Mouse (Mus musculus) midbrain, embryonic 11.5 days (tissue): ENCODE measurements around the gene Fam162b. TPM values are rescaled to one million over a fixed set of nuclear protein-coding genes. Genes with fewer than 3 reads are reported as not detected.

ENCODE experiments used
- ATAC-seq: fragments of 200-750 bp; cut with Nextera tagmentation; 2 replicates; pipeline ENCODE4 v1.8.0; 2017; ENCODE audit warnings: moderate TSS enrichment, moderate library complexity; ENCODE audit not compliant: low FRiP score
- DNase-seq: peaks from one replicate; pipeline ENCODE4 v3.0.0; 2015; ENCODE audit warnings: low spot score; ENCODE audit errors: missing footprints
- H3K27ac ChIP-seq: fragments of 300-500 bp; sonication (generic); 2 replicates; pipeline ENCODE4 v1.5.1; 2014; ENCODE audit warnings: low read depth, low read length
- H3K27me3 ChIP-seq: fragments of 300-500 bp; sonication (generic); 2 replicates; pipeline ENCODE4 v1.6.1; 2014; ENCODE audit warnings: mild to moderate bottlenecking, low read length, moderate library complexity, mixed read lengths; ENCODE audit not compliant: control insufficient read depth, insufficient read depth
- H3K36me3 ChIP-seq: fragments of 300-500 bp; sonication (generic); 2 replicates; pipeline ENCODE4 v1.6.1; 2014; ENCODE audit warnings: mild to moderate bottlenecking, low read length, moderate library complexity, mixed read lengths; ENCODE audit not compliant: control insufficient read depth, insufficient read depth
- H3K4me1 ChIP-seq: fragments of 300-500 bp; sonication (generic); 2 replicates; pipeline ENCODE4 v1.6.1; 2014; ENCODE audit warnings: low read length; ENCODE audit not compliant: control insufficient read depth, insufficient read depth
- H3K4me2 ChIP-seq: fragments of 300-500 bp; sonication (generic); 2 replicates; pipeline ENCODE4 v1.6.1; 2014; ENCODE audit warnings: mild to moderate bottlenecking, moderate library complexity
- H3K4me3 ChIP-seq: fragments of 300-500 bp; sonication (generic); 2 replicates; pipeline ENCODE4 v1.5.1; 2014; ENCODE audit warnings: low read depth, low read length
- H3K9ac ChIP-seq: fragments of 300-500 bp; sonication (generic); 2 replicates; pipeline ENCODE4 v1.6.1; 2014; ENCODE audit warnings: low read length
- H3K9me3 ChIP-seq: fragments of 300-500 bp; sonication (generic); 2 replicates; pipeline ENCODE4 v1.6.1; 2016; ENCODE audit warnings: low read length; ENCODE audit not compliant: control insufficient read depth
- WGBS: fragments of 180-500 bp; shearing (Covaris S2); extraction: QIAGEN DNeasy Blood & Tissue Kit; methylation state at CpG from one replicate; pipeline ENCODE4 v1.1.7; 2014; 5-methylcytosine and 5-hydroxymethylcytosine counted together
- polyA plus RNA-seq: library from polyadenylated mRNA; unstranded; fragments of >200 nt; fragmentation: Nextera tagmentation; extraction: Ambion mirVana; gene quantifications from 2 replicates; pipeline ENCODE4 v1.2.1, GENCODE M21; 2014

The Fam162b gene
- 1.6 and 2.8 TPM in 2 replicates for polyA plus RNA-seq

DNA sequence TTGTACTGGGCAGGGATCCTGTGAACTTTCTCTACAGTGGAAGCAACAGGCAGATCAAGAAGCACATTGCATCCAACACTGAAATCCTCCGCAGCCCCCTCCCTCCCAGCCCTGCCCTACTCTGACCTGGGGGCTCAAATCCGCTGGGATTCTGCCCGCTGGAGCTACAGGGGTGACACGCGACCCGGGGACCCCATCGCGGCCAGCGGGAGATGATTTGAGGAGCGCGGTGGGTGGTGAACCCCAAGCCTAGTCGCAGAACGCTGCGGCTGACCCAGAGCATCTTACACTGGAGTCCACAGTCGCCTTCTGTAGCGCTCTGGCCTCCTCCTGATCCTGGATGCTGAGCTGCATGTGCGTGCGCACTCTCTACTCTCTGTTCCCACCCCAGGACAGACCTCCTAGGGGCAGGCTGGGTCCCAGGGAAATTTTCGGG is at the start of gene Fam162b:
Gene Fam162b (minus strand): TSS at position 379 of the 436 bp plus-strand sequence.
- ATAC-seq = peak; percentile 80
- peak; percentile 88 for DNase-seq
- H3K36me3 ChIP-seq = no peaks in the 10 kb centered on the region
- H3K9ac ChIP-seq = peak within 1 kb of the TSS; percentile 56
- peak within 1 kb of the TSS; percentile 54 for H3K4me2 ChIP-seq
- H3K4me1 ChIP-seq = peaks cover 6% of the 10 kb centered on the region; the same call in 1 of the 2 replicates
- peak within 1 kb of the TSS; percentile 32 for H3K4me3 ChIP-seq
- no peaks in the 10 kb centered on the region for H3K9me3 ChIP-seq
- WGBS = 1% methylated on average over 19 of the region's 19 CpGs
- no peak within 1 kb of the TSS for H3K27ac ChIP-seq
- no peaks in the 10 kb centered on the region for H3K27me3 ChIP-seq

- ATAC-seq = no peak
- H3K36me3 ChIP-seq = no peaks in the 10 kb centered on the region
- no peak for DNase-seq
- H3K9ac ChIP-seq = no peak within 1 kb of the TSS
- 75% methylated on average over 8 of the region's 8 CpGs for WGBS
- no peak within 1 kb of the TSS for H3K27ac ChIP-seq
- H3K27me3 ChIP-seq = no peaks in the 10 kb centered on the region
- no peak within 1 kb of the TSS for H3K4me3 ChIP-seq
- H3K9me3 ChIP-seq = no peaks in the 10 kb centered on the region
- H3K4me1 ChIP-seq = no peaks in the 10 kb centered on the region
- no peak within 1 kb of the TSS for H3K4me2 ChIP-seq
These were observed 41.3 kb upstream of the Fam162b start, which contains the start of gene Gprc6a for GRCm38 (mm10) chr10:51631411-51632136. Gene Gprc6a (minus strand): TSS chr10:51631461.

DNA sequence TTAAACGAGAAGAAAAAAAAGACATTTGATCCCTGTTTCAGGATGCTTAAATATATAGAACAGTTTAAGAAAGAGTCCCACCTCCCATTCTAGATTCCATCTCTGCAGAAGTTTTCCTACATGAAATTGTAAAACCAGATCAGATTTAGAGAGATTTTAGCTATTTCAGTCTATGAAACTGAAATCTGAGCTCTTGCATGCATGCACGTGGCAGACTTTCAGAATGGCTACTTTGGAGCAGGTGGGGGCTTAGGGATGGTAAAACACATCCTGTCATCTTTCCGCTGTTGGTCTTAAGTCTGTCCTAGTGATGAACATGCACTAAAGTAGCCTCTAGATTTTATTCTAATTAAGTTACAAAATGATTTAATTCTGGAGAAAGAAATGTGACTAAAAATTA is 30.9 kb upstream of the Fam162b start:
- ATAC-seq = no peak
- no peaks in the 10 kb centered on the region for H3K4me1 ChIP-seq
- no peak overlapping the region for H3K4me3 ChIP-seq
- no peak for DNase-seq
- no peak overlapping the region for H3K4me2 ChIP-seq
- H3K9ac ChIP-seq = no peak overlapping the region
- no peaks in the 10 kb centered on the region for H3K9me3 ChIP-seq
- H3K27ac ChIP-seq = no peak overlapping the region
- H3K36me3 ChIP-seq = no peaks in the 10 kb centered on the region
- 89% methylated on average over 3 of the region's 3 CpGs for WGBS
- H3K27me3 ChIP-seq = no peaks in the 10 kb centered on the region

DNA sequence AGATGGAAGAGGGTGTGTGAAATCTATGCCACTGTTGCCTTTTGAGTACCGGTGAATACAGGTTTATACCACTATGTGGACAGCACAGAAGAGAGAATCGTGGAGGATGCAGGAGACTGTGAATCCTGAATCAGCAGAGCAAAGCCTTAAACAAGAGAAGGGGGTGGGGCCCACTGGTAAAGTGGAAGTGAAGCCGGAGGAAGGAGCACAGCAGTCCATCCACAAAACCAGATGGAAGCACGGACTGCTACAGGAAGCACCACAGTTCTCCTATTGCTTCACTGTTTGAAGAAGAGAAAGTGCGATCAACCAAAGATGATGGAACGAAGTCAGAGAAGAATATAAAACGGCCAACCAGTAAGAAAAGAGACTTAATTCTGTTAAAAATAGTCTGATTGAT is 29.8 kb upstream of the Fam162b start:
- Histone ChIP-seq H3K4me2 (no peak overlapping the region), H3K9me3 (no peaks in the 10 kb centered on the region), H3K27ac (no peak overlapping the region), H3K4me3 (no peak overlapping the region), H3K36me3 (no peaks in the 10 kb centered on the region), H3K27me3 (no peaks in the 10 kb centered on the region), H3K4me1 (no peaks in the 10 kb centered on the region), H3K9ac (no peak overlapping the region)
- no peak for DNase-seq
- WGBS = 50% methylated on average over 7 of the region's 7 CpGs
- no peak for ATAC-seq

DNA sequence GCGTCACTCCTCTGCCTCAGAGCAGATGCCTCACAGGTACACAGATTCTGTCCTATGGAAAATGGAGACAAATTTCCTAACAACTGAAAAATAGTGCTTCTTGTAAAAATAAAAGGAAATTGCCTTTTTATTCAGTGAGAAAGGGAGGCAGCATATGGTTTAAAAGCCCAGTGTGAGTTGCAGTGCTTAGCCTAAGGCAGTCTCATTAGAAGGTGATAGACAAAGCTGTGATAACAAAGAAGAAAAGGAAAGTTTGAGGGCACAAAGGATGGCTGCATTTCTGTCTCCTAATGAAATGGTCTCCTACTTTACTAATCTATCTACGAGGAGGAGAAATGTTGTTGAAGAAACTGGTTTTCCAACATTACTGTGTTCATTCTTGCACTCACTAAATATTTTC is 28.2 kb upstream of the Fam162b start:
- DNase-seq (no peak), ATAC-seq (no peak)
- H3K4me3 ChIP-seq = no peak overlapping the region
- no peak overlapping the region for H3K4me2 ChIP-seq
- WGBS = 81% methylated on average over 2 of the region's 2 CpGs
- H3K27me3 ChIP-seq = no peaks in the 10 kb centered on the region
- H3K27ac ChIP-seq = no peak overlapping the region
- H3K4me1 ChIP-seq = no peaks in the 10 kb centered on the region
- H3K36me3 ChIP-seq = no peaks in the 10 kb centered on the region
- H3K9ac ChIP-seq = no peak overlapping the region
- H3K9me3 ChIP-seq = no peaks in the 10 kb centered on the region

- Histone ChIP-seq H3K9me3 (no peaks in the 10 kb centered on the region), H3K9ac (no peak overlapping the region), H3K4me2 (no peak overlapping the region), H3K4me3 (no peak overlapping the region), H3K4me1 (no peaks in the 10 kb centered on the region), H3K27me3 (no peaks in the 10 kb centered on the region), H3K36me3 (no peaks in the 10 kb centered on the region), H3K27ac (no peak overlapping the region)
- ATAC-seq (no peak), DNase-seq (no peak)
- WGBS = 78% methylated on average over 11 of the region's 11 CpGs
These were observed 24.7 kb upstream of the Fam162b start for GRCm38 (mm10) chr10:51614826-51615590.

DNA sequence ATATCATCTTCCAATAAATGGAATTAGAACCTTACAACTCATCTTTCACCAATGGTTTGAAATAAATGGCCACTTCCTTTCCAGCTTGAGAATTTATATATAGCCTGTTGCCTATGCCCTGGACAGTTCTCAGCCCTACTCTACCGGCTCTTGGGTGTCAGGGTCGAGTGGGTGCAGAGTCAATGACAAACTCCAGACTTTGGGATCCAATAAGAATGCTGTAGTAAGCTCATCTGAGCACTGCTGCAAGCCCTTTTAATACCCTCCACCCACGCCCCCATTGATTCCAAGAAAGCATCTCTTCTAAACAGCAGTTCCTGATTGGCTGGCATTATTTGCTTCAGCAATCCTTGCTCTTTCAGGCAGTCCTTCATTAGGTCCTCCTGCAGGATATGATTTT is 23.1 kb upstream of the Fam162b start:
- H3K4me1 ChIP-seq = no peaks in the 10 kb centered on the region
- WGBS = 79% methylated on average over 3 of the region's 3 CpGs
- H3K4me2 ChIP-seq = no peak overlapping the region
- no peaks in the 10 kb centered on the region for H3K36me3 ChIP-seq
- no peaks in the 10 kb centered on the region for H3K27me3 ChIP-seq
- no peak overlapping the region for H3K27ac ChIP-seq
- no peaks in the 10 kb centered on the region for H3K9me3 ChIP-seq
- H3K9ac ChIP-seq = no peak overlapping the region
- DNase-seq = peak; percentile 47
- H3K4me3 ChIP-seq = no peak overlapping the region
- no peak for ATAC-seq

DNA sequence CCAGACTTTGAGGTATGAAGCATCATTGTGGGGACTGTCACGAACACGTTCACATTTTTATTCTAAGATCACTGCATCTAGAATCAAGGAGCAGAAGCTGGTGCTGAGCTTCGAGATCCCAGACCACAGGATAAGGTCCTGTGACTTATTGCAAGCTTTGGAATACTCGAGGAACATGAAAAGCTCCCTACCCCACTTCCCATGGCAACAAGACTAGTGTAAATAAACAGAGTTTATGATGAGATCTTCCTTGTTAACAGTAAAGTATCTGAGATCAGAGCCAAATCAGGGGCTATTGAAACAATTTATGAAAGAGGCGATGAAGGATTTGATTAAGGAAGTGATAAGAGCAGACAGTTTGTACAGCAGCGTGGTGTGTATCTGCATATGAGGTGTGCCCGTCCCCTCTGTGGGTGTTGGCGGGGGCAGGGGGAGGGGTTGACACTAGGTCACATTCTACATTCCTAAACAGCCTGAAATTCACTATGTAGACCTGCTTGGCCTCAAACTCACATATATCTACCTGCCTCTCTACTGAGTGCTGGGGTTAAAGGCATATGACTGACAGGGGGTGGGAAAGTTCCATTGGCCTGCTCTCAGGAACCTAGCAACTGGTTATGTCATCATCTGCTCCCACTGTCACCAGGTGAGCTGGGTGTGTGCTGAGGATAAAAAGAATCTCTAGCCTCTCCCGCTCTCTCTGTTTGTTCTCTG is 21.8 kb upstream of the Fam162b start:
- Histone ChIP-seq H3K27ac (no peak overlapping the region), H3K4me3 (no peak overlapping the region), H3K9me3 (no peaks in the 10 kb centered on the region), H3K36me3 (no peaks in the 10 kb centered on the region), H3K4me1 (no peaks in the 10 kb centered on the region), H3K9ac (no peak overlapping the region), H3K27me3 (no peaks in the 10 kb centered on the region), H3K4me2 (no peak overlapping the region)
- DNase-seq (no peak), ATAC-seq (no peak)
- WGBS = 78% methylated on average over 9 of the region's 9 CpGs
